Mouse (Mus musculus) 3134 (cell line): Measurements from ENCODE around the gene Nmnat1.
"Not testable (repeated sequence)": the region's sequence is repeated elsewhere in the genome, so short reads cannot be mapped to it uniquely, and the experiment has no call there.

ENCODE experiments used
- DNase-seq: peaks from one replicate; pipeline ENCODE4 v3.0.0-alpha.2; 2011; ENCODE audit warnings: low spot score; ENCODE audit not compliant: insufficient read length; ENCODE audit errors: extremely low read depth

Gene Nmnat1

DNA sequence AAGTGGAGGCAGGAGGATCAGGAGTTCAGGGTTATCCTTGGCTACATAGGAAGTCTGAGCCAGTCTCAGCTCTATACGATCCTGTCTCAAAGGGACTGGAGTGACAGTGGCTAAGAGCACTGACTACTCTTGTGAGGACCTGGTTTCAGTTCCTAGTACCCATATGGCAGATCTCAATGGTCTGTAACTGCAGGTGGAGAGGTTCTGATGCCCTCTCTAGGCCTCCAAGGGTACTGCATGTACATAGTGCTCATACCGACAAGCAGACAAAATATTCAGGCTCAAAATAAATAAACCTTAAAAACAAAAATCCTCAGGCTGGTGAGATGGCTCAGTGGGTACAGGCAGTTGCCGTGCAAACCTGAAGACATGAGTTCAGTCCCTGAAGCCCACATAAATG, 6.1 kb upstream of the Nmnat1 start:
- no peak for DNase-seq

DNA sequence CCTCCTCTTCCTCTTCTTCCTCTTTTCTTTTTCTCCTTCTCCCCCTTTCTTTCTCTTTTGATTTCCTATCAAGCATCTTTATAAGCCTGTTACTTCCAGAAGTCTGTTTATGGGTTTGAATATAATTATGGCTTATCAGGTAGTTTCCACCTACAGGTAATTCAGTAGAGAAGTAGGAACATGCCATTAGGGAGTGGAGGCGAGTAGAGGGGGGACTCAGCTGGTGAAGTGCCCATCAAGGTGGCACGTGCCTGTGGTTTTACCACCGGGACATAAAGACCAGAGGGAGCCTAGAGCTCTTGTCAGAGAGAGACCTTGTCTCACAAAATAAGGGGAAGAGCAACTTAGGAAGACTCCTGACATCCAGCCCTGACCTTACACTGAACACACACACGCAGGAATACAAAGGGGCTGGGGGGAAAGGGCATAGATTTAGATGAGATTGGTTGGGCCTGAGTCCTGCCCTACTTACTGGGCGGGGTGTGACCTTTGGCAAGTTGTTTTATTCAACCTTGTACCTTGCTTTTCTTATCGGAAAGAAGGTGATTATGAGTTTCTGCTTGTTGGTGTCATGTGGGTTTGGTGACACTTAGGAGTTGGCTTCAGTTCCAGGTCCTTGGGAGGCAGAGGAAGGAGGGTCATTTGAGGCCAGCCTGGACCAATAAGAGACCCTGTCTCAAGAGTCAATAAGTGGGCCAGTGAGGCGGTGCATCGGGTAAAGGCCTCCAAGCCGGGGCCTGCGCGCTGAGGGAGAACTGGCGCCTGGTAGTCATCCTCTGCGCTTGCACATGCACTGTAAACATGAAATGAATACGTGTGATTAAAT, 4.6 kb upstream of the Nmnat1 start:
- DNase-seq, result no peak

- DNase-seq, result no peak
These were observed 2.7 kb upstream of the Nmnat1 start for GRCm38 (mm10) chr4:149487729-149488128.

GRCm38 (mm10) chr4:149485825-149486206, 814 bp upstream of the Nmnat1 start:
- DNase-seq, result no peak

DNA sequence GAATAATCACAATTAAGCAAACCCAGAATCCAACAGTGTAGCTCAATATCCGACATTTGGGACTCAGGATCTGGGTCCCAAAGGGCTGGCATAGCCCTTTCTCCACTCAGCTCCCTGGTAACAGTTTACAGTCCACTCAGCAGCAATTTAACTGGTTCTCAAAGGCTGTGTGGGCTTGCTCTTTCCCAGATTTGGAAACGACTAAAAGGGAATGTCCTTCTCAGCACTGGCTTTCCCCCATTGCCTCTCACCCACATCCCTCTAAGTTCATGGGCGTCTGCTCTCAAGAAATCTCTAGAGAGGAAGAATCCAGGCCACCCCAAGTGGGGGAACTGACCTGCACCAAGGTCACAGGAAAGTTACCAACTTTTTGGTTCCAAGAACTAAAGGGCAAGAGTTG, 436 bp downstream of the Nmnat1 start:
- no peak for DNase-seq

GRCm38 (mm10) chr4:149477078-149477477, 7.9 kb downstream of the Nmnat1 start, which contains the start of gene Tmem274:
Tmem274 (plus strand) TSS chr4:149477378.
- no peak for DNase-seq

GRCm38 (mm10) chr4:149475096-149475495, 9.9 kb downstream of the Nmnat1 start:
- DNase-seq, result no peak

- DNase-seq, result no peak
These were observed 15.4 kb downstream of the Nmnat1 start for GRCm38 (mm10) chr4:149469557-149469956.

DNA sequence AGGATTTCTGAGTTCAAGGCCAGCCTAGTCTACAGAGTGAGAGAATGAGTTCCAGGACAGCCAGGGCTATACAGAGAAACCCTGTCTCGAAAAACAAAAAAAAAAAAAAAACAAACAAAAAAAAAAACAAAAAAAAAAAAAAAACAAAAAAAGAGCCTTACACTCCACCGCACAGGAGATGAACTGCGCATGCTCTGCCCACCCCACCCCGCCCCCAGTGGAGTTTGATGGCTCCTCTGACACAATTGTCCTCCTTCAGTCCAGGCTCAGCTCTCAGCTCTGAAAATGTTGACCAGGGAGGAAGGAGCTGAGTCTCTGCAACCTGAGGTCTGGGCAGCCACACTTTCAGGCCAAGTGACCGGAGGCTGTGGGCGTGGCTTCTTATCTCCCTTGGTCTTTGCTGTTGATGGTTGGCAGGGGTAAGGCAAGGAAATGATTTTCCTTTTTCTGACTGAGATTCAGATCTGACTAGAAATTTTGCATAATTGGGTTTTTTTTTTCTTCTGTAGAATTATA, 21.5 kb downstream of the Nmnat1 start:
- DNase-seq, result no peak

- no peak for DNase-seq
These were observed 22.6 kb downstream of the Nmnat1 start for GRCm38 (mm10) chr4:149462305-149462971.

GRCm38 (mm10) chr4:149461579-149462304, 23.3 kb downstream of the Nmnat1 start:
- no peak for DNase-seq

DNA sequence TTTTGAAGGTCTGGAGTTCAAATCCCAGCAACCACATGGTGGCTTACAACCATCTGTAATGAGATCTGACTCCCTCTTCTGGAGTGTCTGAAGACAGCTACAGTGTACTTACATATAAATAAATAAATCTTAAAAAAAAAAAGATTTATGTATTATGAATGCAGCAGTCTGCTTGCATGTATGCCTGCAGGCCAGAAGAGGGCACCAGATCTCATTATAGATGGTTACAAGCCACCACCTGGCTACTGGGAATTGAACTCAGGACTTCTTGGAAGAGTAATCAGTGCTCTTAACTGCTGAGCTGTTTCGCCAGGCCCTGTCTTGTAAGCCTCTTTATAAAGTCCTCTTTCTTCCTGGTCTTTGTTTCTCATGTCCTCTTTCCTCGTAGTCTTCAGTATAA, 24.5 kb downstream of the Nmnat1 start:
- DNase-seq, result not testable (repeated sequence)

- DNase-seq, result no peak
These were observed 25.6 kb downstream of the Nmnat1 start for GRCm38 (mm10) chr4:149459425-149459824.

- no peak for DNase-seq
These were observed 26.5 kb downstream of the Nmnat1 start for GRCm38 (mm10) chr4:149458526-149458925.

GRCm38 (mm10) chr4:149457831-149458430, 27.1 kb downstream of the Nmnat1 start:
- DNase-seq, result no peak

DNA sequence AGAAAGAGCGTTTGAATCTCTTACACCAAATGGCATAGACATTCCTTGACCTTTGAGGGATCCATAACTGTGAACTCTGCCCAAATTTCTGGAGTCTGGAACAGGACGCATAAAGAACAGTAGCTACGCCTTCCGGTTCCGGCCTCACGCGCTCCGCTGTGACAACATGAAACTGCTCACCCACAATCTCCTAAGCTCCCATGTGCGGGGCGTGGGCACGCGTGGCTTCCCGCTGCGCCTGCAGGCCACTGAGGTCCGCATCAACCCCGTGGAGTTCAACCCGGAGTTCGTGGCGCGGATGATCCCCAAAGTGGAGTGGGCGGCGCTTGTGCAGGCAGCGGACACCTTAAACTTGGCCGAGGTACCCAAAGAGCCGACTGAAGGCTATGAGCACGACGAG, 27.8 kb downstream of the Nmnat1 start:
- not testable (repeated sequence) for DNase-seq

GRCm38 (mm10) chr4:149454879-149455278, 30.1 kb downstream of the Nmnat1 start, which contains the start of gene Rbp7:
Rbp7 (minus strand) TSS chr4:149454978.
- no peak for DNase-seq

- DNase-seq, result no peak
These were observed 30.7 kb downstream of the Nmnat1 start for GRCm38 (mm10) chr4:149454263-149454662.

DNA sequence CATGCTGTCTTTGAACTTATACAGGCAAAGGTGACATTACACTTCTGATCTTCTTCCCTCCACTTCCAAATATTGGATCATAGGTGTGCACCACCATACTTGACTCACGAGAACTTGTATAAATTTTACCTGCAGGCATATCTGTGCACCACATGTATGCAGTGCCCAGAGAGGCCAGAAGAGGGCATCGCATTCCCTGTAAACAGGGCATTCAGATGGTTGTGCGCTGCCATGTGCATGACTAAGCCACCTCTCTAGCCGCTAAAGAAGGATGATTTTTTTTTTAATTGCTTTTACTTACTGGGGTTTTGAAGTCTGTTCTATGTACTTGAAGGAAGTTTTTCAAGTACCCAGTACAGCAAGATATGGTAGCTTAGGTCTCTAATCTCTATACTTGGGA, 31.3 kb downstream of the Nmnat1 start:
- DNase-seq, result no peak

DNA sequence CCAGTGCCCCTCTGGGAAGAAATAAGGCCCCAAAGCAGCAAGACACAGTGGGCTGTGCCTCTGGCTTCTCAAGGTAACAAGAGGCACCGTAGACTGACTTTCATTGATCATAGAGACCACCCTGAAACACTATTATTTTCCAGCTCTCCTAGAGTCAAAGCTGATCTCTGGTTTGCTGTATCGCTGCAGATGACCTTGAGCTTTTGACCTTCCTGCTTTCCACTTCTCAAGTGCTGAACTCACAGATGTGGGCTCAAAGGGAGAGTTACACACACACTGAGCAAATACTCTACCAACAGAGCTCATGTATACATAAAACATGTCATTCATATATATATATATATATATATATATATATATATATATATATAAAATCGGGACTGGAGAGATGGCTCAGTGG, 34.4 kb downstream of the Nmnat1 start:
- no peak for DNase-seq

GRCm38 (mm10) chr4:149446309-149446708, 38.7 kb downstream of the Nmnat1 start:
- DNase-seq, result no peak
